Mouse (Mus musculus) bone marrow macrophage, adult 2 months (primary cell): ENCODE measurements at regions not wholly inside any gene's neighbourhood (a gene's known extent, or its start where the extent isn't known, plus 50 kb on each side); places are given as distances from the start of the nearest gene placed in this dataset.

Source experiments
- H3K27ac ChIP-seq: 2 replicates; pipeline ENCODE4 v1.5.1; 2012; ENCODE audit warnings: low read depth, low read length; ENCODE audit not compliant: insufficient read depth
- H3K4me1 ChIP-seq: 2 replicates; pipeline ENCODE4 v1.6.1; 2012; ENCODE audit warnings: low read length; ENCODE audit not compliant: control insufficient read depth, insufficient read depth
- H3K4me3 ChIP-seq: 2 replicates; pipeline ENCODE4 v1.5.1; 2012; ENCODE audit warnings: mild to moderate bottlenecking, low read length, moderate library complexity; ENCODE audit not compliant: insufficient read depth
- CTCF ChIP-seq: IDR thresholded peaks from 2 replicates; pipeline ENCODE4 v1.5.1; 2012; ENCODE audit warnings: low read depth, mild to moderate bottlenecking, low read length, moderate library complexity
- POLR2A ChIP-seq: IDR thresholded peaks from 2 replicates; pipeline ENCODE4 v1.6.1; 2012; ENCODE audit warnings: mild to moderate bottlenecking, low read depth, low read length, borderline replicate concordance

DNA sequence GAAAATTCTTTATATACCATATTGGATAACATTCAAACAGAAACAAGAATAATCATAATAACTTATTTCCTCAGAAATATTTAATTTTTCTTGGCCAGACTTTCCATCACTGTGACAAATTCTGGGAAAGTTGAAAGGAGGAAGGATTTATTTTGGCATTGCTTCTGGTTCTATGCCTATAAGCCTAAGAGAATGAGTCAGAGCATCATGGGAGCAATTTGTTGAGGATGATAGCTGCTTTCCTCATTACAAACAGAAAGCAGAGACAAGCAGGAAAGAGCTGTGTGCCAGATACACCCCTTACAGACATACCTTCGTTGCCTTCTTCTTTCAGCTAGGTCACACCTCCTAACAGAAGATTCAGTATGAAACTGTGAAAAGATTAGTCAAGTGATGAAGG is 115.3 kb downstream of the Rgs21 start:
- H3K27ac ChIP-seq, result no peak overlapping the region
- H3K4me1 ChIP-seq, result no peaks in the 10 kb centered on the region
- H3K4me3 ChIP-seq, result no peak overlapping the region
- TF ChIP-seq POLR2A, result no peak
- TF ChIP-seq CTCF, result no peak

DNA sequence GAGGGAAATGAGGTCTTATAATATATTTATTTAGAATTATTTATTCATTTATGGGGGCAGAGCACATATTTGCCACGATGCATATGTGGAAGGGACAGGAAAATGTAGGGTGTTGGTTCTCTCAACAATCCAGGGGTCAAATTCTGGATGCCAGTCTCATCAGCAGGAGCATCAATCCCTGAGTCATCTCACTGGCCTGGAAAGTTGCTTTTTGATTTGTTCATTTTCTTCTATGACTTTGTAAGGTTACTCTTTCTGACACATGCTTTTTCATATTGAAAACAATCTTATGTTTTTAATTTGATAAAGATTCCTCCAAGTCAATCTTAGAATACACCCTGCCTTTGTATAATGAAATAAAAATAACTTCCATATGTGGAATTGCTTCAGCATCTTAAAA is 115.7 kb downstream of the Rgs21 start:
- Histone ChIP-seq H3K4me1 (no peaks in the 10 kb centered on the region), H3K27ac (no peak overlapping the region), H3K4me3 (no peak overlapping the region)
- no peak for TF ChIP-seq POLR2A
- no peak for TF ChIP-seq CTCF

DNA sequence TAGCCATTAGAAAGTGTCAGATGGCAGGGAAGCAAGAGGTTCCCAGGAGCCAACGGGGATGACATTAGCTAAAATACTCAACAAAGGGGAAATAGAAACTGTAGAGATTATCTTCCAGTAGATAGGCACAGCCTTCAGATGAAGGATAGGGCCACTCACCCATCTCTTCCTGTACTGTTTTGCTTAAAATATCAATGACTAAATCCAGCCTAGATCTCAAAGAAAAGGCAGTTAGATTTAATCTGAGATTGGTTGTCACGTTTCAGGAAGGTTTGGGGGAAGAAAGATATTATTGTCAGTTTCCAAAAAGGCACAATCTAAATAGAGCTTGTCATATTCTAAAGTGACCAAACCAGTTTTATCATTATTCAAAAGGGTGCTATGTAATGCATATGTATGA is 130.8 kb downstream of the Rgs21 start:
- Histone ChIP-seq H3K27ac (no peak overlapping the region), H3K4me1 (no peaks in the 10 kb centered on the region), H3K4me3 (no peak overlapping the region)
- no peak for TF ChIP-seq CTCF
- TF ChIP-seq POLR2A, result no peak

DNA sequence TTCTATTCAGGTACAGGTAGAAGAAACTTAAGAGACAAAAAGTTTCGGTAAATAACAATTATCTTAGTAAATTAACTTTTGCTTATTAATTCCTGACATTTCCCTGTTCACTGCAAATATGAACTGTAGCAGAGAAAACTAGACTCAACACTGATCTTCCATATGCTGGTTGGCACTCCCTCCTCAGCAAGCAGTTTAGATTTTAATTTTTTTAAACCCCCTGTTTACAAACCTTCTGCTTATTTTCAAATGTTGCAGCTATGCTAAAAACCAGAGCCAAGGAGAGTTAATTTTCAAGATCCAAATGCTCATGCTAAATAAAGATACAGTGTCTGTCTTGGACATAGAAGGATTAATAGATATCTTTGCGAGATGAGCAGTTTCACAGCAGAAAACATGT is 134.7 kb downstream of the Rgs21 start:
- H3K4me1 ChIP-seq, result no peaks in the 10 kb centered on the region
- no peak overlapping the region for H3K27ac ChIP-seq
- H3K4me3 ChIP-seq, result no peak overlapping the region
- no peak for TF ChIP-seq POLR2A
- no peak for TF ChIP-seq CTCF

DNA sequence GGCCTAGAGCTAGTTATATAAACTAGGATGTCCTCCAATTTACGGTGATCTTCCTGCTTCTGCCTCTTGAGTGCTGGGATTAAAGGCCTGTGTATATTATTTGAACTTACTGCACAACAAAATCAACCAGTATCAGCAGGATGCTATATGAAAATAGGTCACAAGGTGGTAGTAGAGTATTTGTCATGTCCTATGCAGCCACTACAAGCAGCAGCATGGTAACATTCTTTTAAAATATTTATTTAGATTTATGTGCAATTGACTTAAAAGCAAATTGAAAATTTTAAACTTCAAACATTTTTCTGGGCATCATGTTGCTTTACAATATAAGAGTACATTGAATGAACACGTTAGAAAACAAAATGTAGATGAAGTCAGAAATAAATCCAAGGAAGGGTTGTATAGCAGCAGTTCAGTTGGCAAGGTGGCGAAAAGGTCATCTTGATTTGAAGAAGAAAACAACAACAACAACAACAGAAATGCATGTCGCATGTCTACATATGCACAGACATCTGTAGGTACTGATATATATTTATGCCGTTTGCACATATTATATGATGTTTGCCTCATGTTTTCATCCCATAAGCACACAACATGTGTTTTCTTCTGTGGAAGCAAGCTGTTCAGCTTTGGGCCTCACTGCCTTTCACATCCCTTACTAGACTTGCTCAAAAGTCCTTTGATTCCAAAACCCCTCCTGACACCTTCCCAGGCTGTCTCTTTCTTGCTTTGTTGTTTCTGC is 135.8 kb downstream of the Rgs21 start:
- no peaks in the 10 kb centered on the region for H3K4me1 ChIP-seq
- TF ChIP-seq CTCF (no peak), POLR2A (no peak)

DNA sequence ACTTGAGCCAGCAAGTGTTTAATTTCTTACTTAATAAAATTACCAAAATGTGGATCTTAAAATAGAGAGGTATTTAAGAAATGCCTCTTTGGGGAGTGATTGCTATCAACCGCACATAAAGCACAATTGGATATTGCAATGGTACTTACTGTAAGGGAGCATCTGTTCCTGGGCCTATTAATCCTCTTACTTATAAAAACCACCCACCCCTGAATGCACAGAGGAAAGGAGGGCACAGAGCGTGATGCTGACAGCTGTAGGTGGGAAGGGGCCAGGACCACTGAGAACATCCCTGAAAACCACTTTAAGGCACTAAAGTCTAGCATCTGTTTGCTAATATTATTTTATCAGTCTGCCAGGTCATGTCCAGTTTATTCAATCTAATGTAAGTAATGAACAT is 146.1 kb downstream of the Rgs21 start:
- Histone ChIP-seq H3K27ac (no peak overlapping the region), H3K4me1 (no peaks in the 10 kb centered on the region), H3K4me3 (no peak overlapping the region)
- TF ChIP-seq CTCF (no peak), POLR2A (no peak)

More for the DNA sequence above, 135.8 kb downstream of the Rgs21 start:
- H3K27ac ChIP-seq, result no peak overlapping the region
- H3K4me3 ChIP-seq, result no peak overlapping the region

DNA sequence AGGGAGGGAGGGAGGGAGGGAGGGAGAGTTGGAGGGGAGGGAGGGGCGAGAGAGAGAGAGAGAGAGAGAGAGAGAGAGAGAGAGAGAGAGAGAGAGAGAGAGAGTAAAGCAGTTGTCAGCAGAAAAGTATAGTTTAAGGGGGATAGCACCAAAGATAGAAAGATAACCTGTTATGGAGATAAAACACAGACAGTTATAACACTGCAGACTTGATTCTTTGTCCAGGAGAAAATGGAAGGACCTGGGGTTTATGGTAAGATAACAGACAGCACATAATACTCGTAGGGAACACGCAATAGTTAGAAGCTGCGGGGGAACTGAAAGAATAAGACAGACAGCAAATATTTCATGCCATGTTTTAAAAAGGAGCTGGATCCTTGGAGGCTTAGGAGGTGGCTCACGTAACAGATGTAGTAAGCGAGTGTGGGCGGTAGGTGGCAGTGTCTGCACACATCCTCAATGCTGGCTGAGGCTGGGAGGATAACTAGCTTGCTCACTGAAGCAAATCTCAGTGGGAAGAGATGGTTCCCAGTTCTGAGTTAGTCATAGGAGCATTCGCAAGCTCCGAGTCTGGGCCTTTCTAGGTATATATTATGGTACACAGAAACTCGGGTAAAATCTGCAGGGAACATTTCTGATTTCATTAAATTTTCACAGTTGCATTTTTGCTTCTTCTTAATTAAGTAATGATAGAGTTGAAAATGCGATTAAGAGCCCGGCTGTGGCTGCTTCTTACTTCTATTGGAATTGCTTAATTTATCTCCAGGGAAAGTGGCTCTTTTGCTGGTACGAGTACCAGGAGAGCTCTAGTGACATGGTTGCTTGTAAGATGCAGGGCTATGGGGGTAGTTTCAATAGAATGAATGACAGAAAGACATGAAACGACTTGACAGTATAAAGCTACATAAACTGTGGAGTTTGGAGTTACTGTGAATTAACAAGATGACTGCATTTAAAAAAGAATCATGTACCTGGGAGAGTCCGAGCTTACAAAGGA is 157.6 kb upstream of the Rgs1 start:
- no peak overlapping the region for H3K4me3 ChIP-seq

DNA sequence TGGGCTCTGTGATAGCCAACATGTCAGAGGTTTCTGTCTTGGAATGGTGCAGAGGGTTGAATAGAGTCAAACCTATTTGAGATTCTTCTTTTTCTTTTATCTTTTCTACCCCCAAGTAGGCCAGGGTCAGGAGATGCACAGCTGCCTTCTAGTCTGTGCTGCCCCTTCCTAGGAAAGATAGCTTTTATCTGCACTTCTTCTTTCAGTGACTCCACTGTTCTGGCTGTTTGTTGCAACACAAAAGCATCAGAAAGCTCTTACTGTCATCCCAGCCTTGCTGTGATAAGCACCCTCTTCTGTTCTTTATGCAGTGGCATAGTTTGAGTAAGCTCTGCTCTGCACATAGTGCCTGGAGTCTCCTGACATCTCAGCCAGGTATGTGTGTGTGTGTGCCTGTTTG is 156.7 kb upstream of the Rgs1 start:
- Histone ChIP-seq H3K27ac (no peak overlapping the region), H3K4me3 (no peak overlapping the region), H3K4me1 (no peaks in the 10 kb centered on the region)
- TF ChIP-seq POLR2A, result no peak
- no peak for TF ChIP-seq CTCF

More for the DNA sequence above, 157.6 kb upstream of the Rgs1 start:
- H3K27ac ChIP-seq, result no peak overlapping the region
- TF ChIP-seq POLR2A (no peak), CTCF (peak; percentile 63)
- no peaks in the 10 kb centered on the region for H3K4me1 ChIP-seq

DNA sequence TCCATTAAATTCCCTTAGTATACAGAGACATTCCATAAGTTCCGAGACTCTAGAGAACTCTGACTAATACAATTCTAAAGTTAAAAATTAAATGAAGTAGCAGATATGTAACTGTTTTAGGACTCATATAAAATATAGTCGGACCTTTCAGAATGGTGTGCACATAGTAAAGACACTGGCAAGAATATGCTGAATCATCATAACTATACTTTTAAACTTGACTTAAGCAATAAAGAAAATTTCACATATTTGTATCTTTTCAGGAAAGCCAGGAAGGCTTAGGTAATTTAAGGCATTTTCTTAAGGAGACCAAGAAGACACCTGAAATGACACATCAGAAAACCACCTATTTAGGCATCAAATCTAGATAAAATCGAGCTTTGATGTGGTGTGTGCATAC is 156.0 kb upstream of the Rgs1 start:
- no peak overlapping the region for H3K4me3 ChIP-seq
- no peaks in the 10 kb centered on the region for H3K4me1 ChIP-seq
- H3K27ac ChIP-seq, result no peak overlapping the region
- TF ChIP-seq CTCF (no peak), POLR2A (no peak)
